Mouse (Mus musculus) bone marrow, adult 2 months (tissue): ENCODE data around the gene Ctf2.

Experiments
- CTCF ChIP-seq: fragments of 200-500 bp; IDR thresholded peaks from 2 replicates; pipeline ENCODE4 v1.5.1; 2011; ENCODE audit warnings: low read length, control low read depth; ENCODE audit not compliant: control insufficient read depth, insufficient read depth
- POLR2A ChIP-seq: fragments of 200-500 bp; IDR thresholded peaks from 2 replicates; pipeline ENCODE4 v1.6.1; 2011; ENCODE audit warnings: low read depth, mild to moderate bottlenecking, control low read depth, low read length, borderline replicate concordance; ENCODE audit not compliant: control insufficient read depth

DNA sequence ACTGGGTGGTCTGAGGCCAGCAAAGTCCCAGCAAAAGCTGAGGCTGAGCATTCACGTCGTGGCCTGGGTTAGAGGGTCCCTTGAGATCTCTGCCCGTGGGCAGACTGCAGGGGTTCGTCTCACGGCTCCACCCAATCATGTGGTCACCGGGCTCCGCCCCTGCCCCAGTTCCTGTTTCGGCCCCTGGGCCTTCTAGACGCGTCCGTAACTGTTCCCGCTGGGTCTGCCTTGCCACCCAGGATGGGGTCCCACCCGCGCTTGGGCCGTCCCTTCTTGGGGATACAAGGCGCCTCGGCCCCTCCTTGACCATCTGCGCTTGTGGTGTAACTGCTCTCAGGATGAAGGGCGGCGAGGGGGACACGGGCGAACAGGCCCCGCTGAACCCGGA is 37.7 kb upstream of the Ctf2 start, which contains the start of gene Orai3:
- no peak for TF ChIP-seq CTCF
- TF ChIP-seq POLR2A: peak; percentile 95; the same call in 1 of the 2 replicates
